Mouse (Mus musculus) lung, embryonic 15.5 days (tissue): ENCODE measurements at regions not wholly inside any gene's neighbourhood (a gene's known extent, or its start where the extent isn't known, plus 50 kb on each side); places are given as distances from the start of the nearest gene placed in this dataset.

Source experiments
- ATAC-seq: fragments of 200-750 bp; cut with Nextera tagmentation; 2 replicates; pipeline ENCODE4 v1.8.0; 2017; ENCODE audit warnings: moderate number of reproducible peaks, borderline replicate concordance; ENCODE audit not compliant: low FRiP score, low TSS enrichment; ENCODE audit errors: extremely low read depth
- H3K27ac ChIP-seq: fragments of 300-500 bp; sonication (generic); 2 replicates; pipeline ENCODE4 v1.5.1; 2015; ENCODE audit warnings: moderate library complexity, mild to moderate bottlenecking, inconsistent platforms
- H3K27me3 ChIP-seq: fragments of 300-500 bp; sonication (generic); 2 replicates; pipeline ENCODE4 v1.6.1; 2015; ENCODE audit warnings: inconsistent platforms
- H3K36me3 ChIP-seq: fragments of 300-500 bp; sonication (generic); 2 replicates; pipeline ENCODE4 v1.6.1; 2015; ENCODE audit warnings: inconsistent platforms
- H3K4me1 ChIP-seq: fragments of 300-500 bp; sonication (generic); 2 replicates; pipeline ENCODE4 v1.6.1; 2015; ENCODE audit warnings: inconsistent platforms
- H3K4me2 ChIP-seq: fragments of 300-500 bp; sonication (generic); 2 replicates; pipeline ENCODE4 v1.6.1; 2015; ENCODE audit warnings: inconsistent platforms, mild to moderate bottlenecking, moderate library complexity
- H3K4me3 ChIP-seq: fragments of 300-500 bp; sonication (generic); 2 replicates; pipeline ENCODE4 v1.5.1; 2015; ENCODE audit warnings: mild to moderate bottlenecking, inconsistent platforms
- H3K9ac ChIP-seq: fragments of 300-500 bp; sonication (generic); 2 replicates; pipeline ENCODE4 v1.6.1; 2015; ENCODE audit warnings: inconsistent platforms
- H3K9me3 ChIP-seq: fragments of 300-500 bp; sonication (generic); 2 replicates; pipeline ENCODE4 v1.6.1; 2016; ENCODE audit warnings: inconsistent platforms
- WGBS: fragments of 180-500 bp; shearing (Covaris S2); methylation state at CpG from one replicate; pipeline ENCODE4 v1.1.7; 2015; 5-methylcytosine and 5-hydroxymethylcytosine counted together

GRCm38 (mm10) chr9:31794911-31795310, 118.4 kb downstream of the Barx2 start:
- Histone ChIP-seq H3K9ac (no peak overlapping the region), H3K27ac (no peak overlapping the region), H3K36me3 (no peaks in the 10 kb centered on the region), H3K27me3 (no peaks in the 10 kb centered on the region), H3K4me1 (no peaks in the 10 kb centered on the region), H3K4me3 (no peak overlapping the region), H3K4me2 (no peak overlapping the region), H3K9me3 (no peaks in the 10 kb centered on the region)
- 84% methylated on average over 2 of the region's 2 CpGs for WGBS
- ATAC-seq, result no peak

GRCm38 (mm10) chr9:31775956-31776355, 137.3 kb downstream of the Barx2 start:
- Histone ChIP-seq H3K36me3 (no peaks in the 10 kb centered on the region), H3K9ac (no peak overlapping the region), H3K27me3 (no peaks in the 10 kb centered on the region), H3K27ac (no peak overlapping the region), H3K9me3 (no peaks in the 10 kb centered on the region), H3K4me1 (no peaks in the 10 kb centered on the region), H3K4me3 (no peak overlapping the region), H3K4me2 (no peak overlapping the region)
- 60% methylated on average over 3 of the region's 3 CpGs for WGBS
- ATAC-seq, result no peak

- no peak for ATAC-seq
- Histone ChIP-seq H3K9ac (no peak overlapping the region), H3K27ac (no peak overlapping the region), H3K4me2 (no peak overlapping the region), H3K36me3 (no peaks in the 10 kb centered on the region), H3K9me3 (no peaks in the 10 kb centered on the region), H3K4me3 (no peak overlapping the region), H3K4me1 (no peaks in the 10 kb centered on the region), H3K27me3 (no peaks in the 10 kb centered on the region)
- 83% methylated on average over 4 of the region's 4 CpGs for WGBS
These were observed 147.9 kb downstream of the Barx2 start for GRCm38 (mm10) chr9:31765401-31765800.

- no peaks in the 10 kb centered on the region for H3K9me3 ChIP-seq
- no peak overlapping the region for H3K4me3 ChIP-seq
- H3K4me2 ChIP-seq, result no peak overlapping the region
- no peaks in the 10 kb centered on the region for H3K27me3 ChIP-seq
- H3K36me3 ChIP-seq, result no peaks in the 10 kb centered on the region
- no peaks in the 10 kb centered on the region for H3K4me1 ChIP-seq
- no peak overlapping the region for H3K27ac ChIP-seq
- H3K9ac ChIP-seq, result no peak overlapping the region
- WGBS, result 57% methylated on average over 6 of the region's 6 CpGs
- no peak for ATAC-seq
These were observed 155.2 kb downstream of the Barx2 start for GRCm38 (mm10) chr9:31757894-31758561.

GRCm38 (mm10) chr9:31730443-31730842, 182.8 kb downstream of the Barx2 start:
- Histone ChIP-seq H3K4me2 (no peak overlapping the region), H3K27me3 (no peaks in the 10 kb centered on the region), H3K4me3 (no peak overlapping the region), H3K9me3 (no peaks in the 10 kb centered on the region), H3K27ac (no peak overlapping the region), H3K9ac (no peak overlapping the region), H3K4me1 (no peaks in the 10 kb centered on the region), H3K36me3 (no peaks in the 10 kb centered on the region)
- no peak for ATAC-seq

GRCm38 (mm10) chr9:31719309-31719708, 194.0 kb downstream of the Barx2 start:
- Histone ChIP-seq H3K27me3 (no peaks in the 10 kb centered on the region), H3K27ac (no peak overlapping the region), H3K36me3 (no peaks in the 10 kb centered on the region), H3K9ac (no peak overlapping the region), H3K4me2 (no peak overlapping the region), H3K9me3 (no peaks in the 10 kb centered on the region), H3K4me1 (no peaks in the 10 kb centered on the region), H3K4me3 (no peak overlapping the region)
- ATAC-seq, result no peak
- 57% methylated on average over 6 of the region's 6 CpGs for WGBS

GRCm38 (mm10) chr9:31710022-31710421, 203.2 kb downstream of the Barx2 start:
- H3K9ac ChIP-seq, result no peak overlapping the region
- no peak overlapping the region for H3K4me2 ChIP-seq
- H3K4me3 ChIP-seq, result no peak overlapping the region
- no peaks in the 10 kb centered on the region for H3K9me3 ChIP-seq
- WGBS, result 46% methylated on average over 2 of the region's 2 CpGs
- H3K27me3 ChIP-seq, result no peaks in the 10 kb centered on the region
- ATAC-seq, result no peak
- no peaks in the 10 kb centered on the region for H3K36me3 ChIP-seq
- H3K27ac ChIP-seq, result no peak overlapping the region
- no peaks in the 10 kb centered on the region for H3K4me1 ChIP-seq

- WGBS, result 28% methylated on average over 7 of the region's 7 CpGs
- Histone ChIP-seq H3K9ac (no peak overlapping the region), H3K36me3 (no peaks in the 10 kb centered on the region), H3K4me3 (no peak overlapping the region), H3K27ac (no peak overlapping the region), H3K27me3 (no peaks in the 10 kb centered on the region), H3K4me1 (no peaks in the 10 kb centered on the region), H3K4me2 (no peak overlapping the region; the same call in 1 of the 2 replicates), H3K9me3 (no peaks in the 10 kb centered on the region)
- peak; percentile 57; the same call in 1 of the 2 replicates for ATAC-seq
These were observed 206.6 kb downstream of the Barx2 start for GRCm38 (mm10) chr9:31706688-31707087.

GRCm38 (mm10) chr9:31690921-31691475, 222.3 kb downstream of the Barx2 start:
- Histone ChIP-seq H3K4me2 (no peak overlapping the region), H3K4me3 (no peak overlapping the region), H3K27ac (no peak overlapping the region), H3K4me1 (peaks cover 12% of the 10 kb centered on the region; the same call in 1 of the 2 replicates), H3K9ac (no peak overlapping the region), H3K27me3 (no peaks in the 10 kb centered on the region), H3K36me3 (no peaks in the 10 kb centered on the region), H3K9me3 (no peaks in the 10 kb centered on the region)
- no peak for ATAC-seq
- 81% methylated on average over 7 of the region's 7 CpGs for WGBS

GRCm38 (mm10) chr9:31688398-31688705, 224.1 kb upstream of the Tmem45b start:
- Histone ChIP-seq H3K27ac (no peak overlapping the region), H3K4me1 (peaks cover 27% of the 10 kb centered on the region)
- 5% methylated on average over 3 of the region's 3 CpGs for WGBS

GRCm38 (mm10) chr9:31687686-31688397, 223.6 kb upstream of the Tmem45b start:
- H3K9ac ChIP-seq, result no peak overlapping the region

More at GRCm38 (mm10) chr9:31688398-31688705, 224.1 kb upstream of the Tmem45b start:
- H3K9ac ChIP-seq, result no peak overlapping the region
- no peaks in the 10 kb centered on the region for H3K27me3 ChIP-seq
- peak overlapping the region; percentile 53 for H3K4me2 ChIP-seq
- no peaks in the 10 kb centered on the region for H3K36me3 ChIP-seq
- H3K9me3 ChIP-seq, result no peaks in the 10 kb centered on the region
- ATAC-seq, result no peak
- H3K4me3 ChIP-seq, result peak overlapping the region; percentile 17

GRCm38 (mm10) chr9:31686466-31686865, 222.2 kb upstream of the Tmem45b start:
- no peaks in the 10 kb centered on the region for H3K36me3 ChIP-seq
- no peak overlapping the region for H3K9ac ChIP-seq
- no peak overlapping the region for H3K4me2 ChIP-seq
- H3K4me1 ChIP-seq, result peaks cover 31% of the 10 kb centered on the region
- WGBS, result 71% methylated on average over 5 of the region's 5 CpGs
- H3K9me3 ChIP-seq, result no peaks in the 10 kb centered on the region
- no peak overlapping the region for H3K4me3 ChIP-seq
- ATAC-seq, result no peak
- H3K27me3 ChIP-seq, result no peaks in the 10 kb centered on the region
- no peak overlapping the region for H3K27ac ChIP-seq

More at GRCm38 (mm10) chr9:31687686-31688397, 223.6 kb upstream of the Tmem45b start:
- Histone ChIP-seq H3K36me3 (no peaks in the 10 kb centered on the region), H3K27ac (no peak overlapping the region), H3K27me3 (no peaks in the 10 kb centered on the region), H3K4me2 (peak overlapping the region; percentile 53), H3K9me3 (no peaks in the 10 kb centered on the region), H3K4me1 (peaks cover 31% of the 10 kb centered on the region), H3K4me3 (peak overlapping the region; percentile 17)
- no peak for ATAC-seq
- WGBS, result 17% methylated on average over 17 of the region's 17 CpGs
